Mouse (Mus musculus): Measurements from ENCODE around the gene Crisp3.
"Not testable (repeated sequence)": the region's sequence is repeated elsewhere in the genome, so short reads cannot be mapped to it uniquely, and the experiment has no call there.

Crisp3 gene

GRCm38 (mm10) chr17:40242135-40242534 is at the start of gene Crisp3:
TSS of gene Crisp3 (minus strand) at chr17:40242288.
- DNase-seq: no peak

- DNase-seq: no peak
Observed at GRCm38 (mm10) chr17:40285435-40285834, 43.3 kb upstream of the Crisp3 start.

GRCm38 (mm10) chr17:40275519-40275918 is 33.4 kb upstream of the Crisp3 start:
- no peak for DNase-seq

GRCm38 (mm10) chr17:40274906-40275470 is 32.9 kb upstream of the Crisp3 start:
- DNase-seq: no peak

GRCm38 (mm10) chr17:40252487-40252886 is 10.4 kb upstream of the Crisp3 start:
- no peak for DNase-seq

GRCm38 (mm10) chr17:40208540-40208939 is 33.5 kb downstream of the Crisp3 start, which contains the start of gene Pgk2:
TSS of gene Pgk2 (minus strand) at chr17:40208640.
- no peak for DNase-seq

- not testable (repeated sequence) for DNase-seq
Observed at GRCm38 (mm10) chr17:40201803-40202202, 40.3 kb downstream of the Crisp3 start.

- not testable (repeated sequence) for DNase-seq
Observed at GRCm38 (mm10) chr17:40190192-40190591, 51.9 kb downstream of the Crisp3 start.

All from kidney, postnatal 36 days (tissue).